In the genomic region with DNA sequence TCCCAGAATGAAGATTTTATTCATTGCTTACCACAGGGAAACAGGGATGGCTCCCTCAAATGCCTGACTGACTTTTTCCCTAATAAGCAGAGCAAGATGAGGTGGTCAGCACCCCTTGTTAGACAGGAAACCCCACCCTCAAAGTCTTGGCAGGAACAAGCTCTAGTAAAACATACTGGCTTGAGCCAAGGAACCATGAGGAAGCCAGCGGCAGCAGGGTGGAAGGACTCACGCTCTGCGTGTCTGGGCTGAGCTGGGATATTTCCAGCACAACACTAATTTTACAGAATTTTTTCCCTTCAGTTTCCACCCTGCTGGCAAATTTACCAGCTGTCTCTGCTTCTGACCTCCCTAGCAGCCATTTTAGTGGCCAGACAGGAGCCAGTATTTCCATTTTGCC, we compare ENCODE assay signal across 7 mouse cellular contexts. TPM values are rescaled to one million over a fixed set of nuclear protein-coding genes. Genes with fewer than 3 reads are reported as not detected.
DNase-seq lines count a peak whose midpoint lies in the region; ATAC-seq lines count a peak whose summit lies in the region.

No protein-coding gene starts in this region.

- peaks cover 69% of the 10 kb centered on the region for H3K4me1 ChIP-seq in brown adipose tissue, adult 24 weeks (ENCODE audit: control insufficient read depth, insufficient read depth, insufficient read length, low read length)
- H3K4me1 ChIP-seq in heart, embryonic 14.5 days (ENCODE audit: control insufficient read depth in 2 of 2, insufficient read depth in 2 of 2, low read length in 2 of 2) = peaks cover 52 to 74% of the 10 kb centered on the region in 2 experiments
- peaks cover 77% of the 10 kb centered on the region for H3K4me1 ChIP-seq in lung, embryonic 16.5 days (replicated peaks; ENCODE audit: control insufficient read depth, insufficient read depth, low read length)

- peaks cover 21% of the 10 kb centered on the region for H3K36me3 ChIP-seq in heart, embryonic 14.5 days (ENCODE audit: control insufficient read depth, insufficient read depth, low read length)
- peaks cover 13% of the 10 kb centered on the region for H3K36me3 ChIP-seq in lung, embryonic 16.5 days (ENCODE audit: control insufficient read depth, insufficient read depth, low read length)

- H3K27me3 ChIP-seq in heart, embryonic 14.5 days (ENCODE audit: control insufficient read depth, insufficient read depth, low read length) = no peaks in the 10 kb centered on the region
- H3K27me3 ChIP-seq in lung, embryonic 16.5 days (ENCODE audit: control insufficient read depth, insufficient read depth, low read depth, low read length) = no peaks in the 10 kb centered on the region

- WGBS in heart, embryonic 14.5 days = 82% methylated on average over 3 of the region's 3 CpGs
- 52% methylated on average over 3 of the region's 3 CpGs for WGBS in lung, embryonic 16.5 days

- no peak overlapping the region for H3K9ac ChIP-seq in heart, embryonic 14.5 days (ENCODE audit: low read length)
- no peak overlapping the region; the same call in 1 of the 2 replicates for H3K9ac ChIP-seq in lung, embryonic 16.5 days (ENCODE audit: low read length)

- 0 out of 2 replicates have a peak overlapping the region, but pooled peaks have one; percentile 6 for H3K4me3 ChIP-seq in brown adipose tissue, adult 24 weeks (ENCODE audit: insufficient read depth, low read depth, low read length)
- no peak overlapping the region for H3K4me3 ChIP-seq in heart, embryonic 14.5 days (ENCODE audit: control insufficient read depth in 1 of 2, insufficient read depth in 1 of 2, low read depth in 1 of 2, low read length in 2 of 2)
- no peak overlapping the region for H3K4me3 ChIP-seq in lung, embryonic 16.5 days (ENCODE audit: low read length)

- no peaks in the 10 kb centered on the region for H3K9me3 ChIP-seq in heart, embryonic 14.5 days (ENCODE audit: control insufficient read depth, low read length)
- no peaks in the 10 kb centered on the region for H3K9me3 ChIP-seq in lung, embryonic 16.5 days (ENCODE audit: control insufficient read depth, low read length)

- DNase-seq in adipocyte (ENCODE audit: low spot score) = peak; percentile 56
- DNase-seq in adrenal gland, postnatal 14 days = no peak
- DNase-seq in frontal cortex, adult 2 months (ENCODE audit: extremely low spot score in 1 of 2, low spot score in 1 of 2) = no peak
- DNase-seq in adrenal gland, adult 8-10 months = no peak

- peak overlapping the region; percentile 90 for H3K27ac ChIP-seq in brown adipose tissue, adult 24 weeks (replicated peaks; ENCODE audit: low read depth, low read length)
- H3K27ac ChIP-seq in heart, embryonic 14.5 days (replicated peaks in 1 of 2; ENCODE audit: control insufficient read depth in 1 of 2, insufficient read depth in 1 of 2, low read depth in 2 of 2, low read length in 2 of 2) = peak overlapping the region; percentile 2 to 90; a peak in 3 of 4 replicates
- H3K27ac ChIP-seq in lung, embryonic 16.5 days (ENCODE audit: low read length) = peak overlapping the region; percentile 69; the same call in 1 of the 2 replicates

- no peak for ATAC-seq in heart, embryonic 14.5 days (ENCODE audit: insufficient number of reproducible peaks, insufficient read depth, low FRiP score, low read depth)
- no peak for ATAC-seq in lung, embryonic 16.5 days (ENCODE audit: low read depth)

- H3K4me2 ChIP-seq in heart, embryonic 14.5 days (ENCODE audit: low read length) = no peak overlapping the region
- no peak overlapping the region for H3K4me2 ChIP-seq in lung, embryonic 16.5 days (ENCODE audit: low read depth, low read length)

RNA-seq across cellular contexts. Expression of a gene that starts 7.4 kb away (rescaled TPM):
- 11.7 and 14.6 TPM in 2 replicates for polyA plus RNA-seq in brown adipose tissue, adult 24 weeks (2012; ENCODE audit: insufficient read depth, insufficient read length, missing spikeins)
- polyA plus RNA-seq in heart, embryonic 14.5 days (2014; fragmentation: Nextera tagmentation; extraction: Ambion mirVana) = 15.6 and 17.8 TPM in 2 replicates
- 28.8 and 29.8 TPM in 2 replicates for polyA plus RNA-seq in lung, embryonic 16.5 days (2015; fragmentation: Nextera tagmentation; extraction: Ambion mirVana)
- total RNA-seq in adrenal gland, postnatal 14 days (2021) = 31.8 and 37.3 TPM in 2 replicates
- polyA plus RNA-seq in frontal cortex, adult 2 months (2012; rRNA removed) = 94.1 and 100 TPM in 2 replicates
- total RNA-seq in adrenal gland, adult 8-10 months (2022) = 10 to 100 TPM; 44.0 to 57.9 (median 47.5) TPM

RNA-seq across cellular contexts. Expression of a gene that starts 25.4 kb away (rescaled TPM):
- 9.4 and 9.6 TPM in 2 replicates for polyA plus RNA-seq in brown adipose tissue, adult 24 weeks (2012; ENCODE audit: insufficient read depth, insufficient read length, missing spikeins)
- polyA plus RNA-seq in heart, embryonic 14.5 days (2014; fragmentation: Nextera tagmentation; extraction: Ambion mirVana) = 1.9 and 2.9 TPM in 2 replicates
- 8.9 and 11.0 TPM in 2 replicates for polyA plus RNA-seq in lung, embryonic 16.5 days (2015; fragmentation: Nextera tagmentation; extraction: Ambion mirVana)
- 21.2 and 22.8 TPM in 2 replicates for total RNA-seq in adrenal gland, postnatal 14 days (2021)
- 288 and 299 TPM in 2 replicates for polyA plus RNA-seq in frontal cortex, adult 2 months (2012; rRNA removed)
- total RNA-seq in adrenal gland, adult 8-10 months (2022) = 10 to 100 TPM; 34.6 to 43.3 (median 38.7) TPM

RNA-seq across cellular contexts. Expression of a gene that starts 33.9 kb away (rescaled TPM):
- polyA plus RNA-seq in brown adipose tissue, adult 24 weeks (2012; ENCODE audit: insufficient read depth, insufficient read length, missing spikeins) = 2.9 and 5.5 TPM in 2 replicates
- 6.7 and 7.1 TPM in 2 replicates for polyA plus RNA-seq in heart, embryonic 14.5 days (2014; fragmentation: Nextera tagmentation; extraction: Ambion mirVana)
- polyA plus RNA-seq in lung, embryonic 16.5 days (2015; fragmentation: Nextera tagmentation; extraction: Ambion mirVana) = 18.7 and 19.6 TPM in 2 replicates
- 15.6 and 19.5 TPM in 2 replicates for total RNA-seq in adrenal gland, postnatal 14 days (2021)
- 13.3 and 14.7 TPM in 2 replicates for polyA plus RNA-seq in frontal cortex, adult 2 months (2012; rRNA removed)
- 10 to 100 TPM; 15.7 to 24.0 (median 19.6) TPM for total RNA-seq in adrenal gland, adult 8-10 months (2022)

RNA-seq across cellular contexts. Expression of a gene that starts 44.1 kb away (rescaled TPM):
- 3.3 and 4.1 TPM in 2 replicates for polyA plus RNA-seq in brown adipose tissue, adult 24 weeks (2012; ENCODE audit: insufficient read depth, insufficient read length, missing spikeins)
- 0.44 and 1.5 TPM in 2 replicates for polyA plus RNA-seq in heart, embryonic 14.5 days (2014; fragmentation: Nextera tagmentation; extraction: Ambion mirVana)
- 2.5 and 4.9 TPM in 2 replicates for polyA plus RNA-seq in lung, embryonic 16.5 days (2015; fragmentation: Nextera tagmentation; extraction: Ambion mirVana)
- total RNA-seq in adrenal gland, postnatal 14 days (2021) = 9.6 and 9.7 TPM in 2 replicates
- polyA plus RNA-seq in frontal cortex, adult 2 months (2012; rRNA removed) = 6.9 and 7.5 TPM in 2 replicates
- 10 to 100 TPM in 2 of 4 experiments, 1 to 10 TPM in 2; 8.0 to 18.6 (median 10.3) TPM for total RNA-seq in adrenal gland, adult 8-10 months (2022)

RNA-seq across cellular contexts. Expression of a gene that starts 51.8 kb away (rescaled TPM):
- polyA plus RNA-seq in brown adipose tissue, adult 24 weeks (2012; ENCODE audit: insufficient read depth, insufficient read length, missing spikeins) = 1.9 TPM in 1 of 2 replicates, not detected in the other
- 0.73 and 1.2 TPM in 2 replicates for polyA plus RNA-seq in heart, embryonic 14.5 days (2014; fragmentation: Nextera tagmentation; extraction: Ambion mirVana)
- polyA plus RNA-seq in lung, embryonic 16.5 days (2015; fragmentation: Nextera tagmentation; extraction: Ambion mirVana) = 20.4 and 20.9 TPM in 2 replicates
- total RNA-seq in adrenal gland, postnatal 14 days (2021) = 1.6 and 2.7 TPM in 2 replicates
- polyA plus RNA-seq in frontal cortex, adult 2 months (2012; rRNA removed) = 0.50 and 0.66 TPM in 2 replicates
- total RNA-seq in adrenal gland, adult 8-10 months (2022) = 1 to 10 TPM in 3 of 4 experiments, under 1 TPM in 1; 0.40 to 4.6 (median 2.1) TPM

Comparison
In these comparisons a context has a peak if more than half of its experiments do, and no peak if none do; other contexts are left out.
1. RNA of a gene that starts 25.4 kb away (polyA plus RNA-seq): 288 to 299 TPM in frontal cortex, adult 2 months; 8.9 to 11.0 TPM in lung, embryonic 16.5 days, 9.4 to 9.6 TPM in brown adipose tissue, adult 24 weeks and 1.9 to 2.9 TPM in heart, embryonic 14.5 days; every median in the first group is over 10 times any median in the second.
2. Peak in every context shown above with its lines, with median percentiles within 50 percentile points of each other: H3K27ac ChIP-seq.